Mouse (Mus musculus): ENCODE data around the gene Olfr560. TPM values are rescaled to one million over a fixed set of nuclear protein-coding genes. Genes with fewer than 3 reads are reported as not detected.

The Olfr560 gene
- not detected in 2 replicates for polyA plus RNA-seq (2011; ENCODE audit: insufficient read depth, insufficient read length, low replicate concordance, missing spikeins)

- no peak within 1 kb of the TSS for H3K27ac ChIP-seq (ENCODE audit: control insufficient read depth, insufficient read depth, low read depth, low read length, poor library complexity)
- no peak within 1 kb of the TSS for H3K4me3 ChIP-seq (replicated peaks; ENCODE audit: control insufficient read depth, low read depth, low read length)
- WGBS: 83% methylated on average over 4 of the region's 4 CpGs
- TF ChIP-seq POLR2A (IDR thresholded peaks at IDR 0.05; ENCODE audit: borderline replicate concordance, control insufficient read depth, low read depth, low read length): no peak
- TF ChIP-seq CTCF (IDR thresholded peaks at IDR 0.05; ENCODE audit: control insufficient read depth, insufficient read depth, low read length): no peak
- H3K4me1 ChIP-seq (ENCODE audit: control insufficient read depth, insufficient read depth, low read length): no peaks in the 10 kb centered on the region
These were observed at the start of gene Olfr560, which contains the start of gene Olfr78 for GRCm38 (mm10) chr7:102759266-102759665. Olfr560 (minus strand) TSS chr7:102759366. Olfr78 (minus strand) TSS chr7:102759471.

DNA sequence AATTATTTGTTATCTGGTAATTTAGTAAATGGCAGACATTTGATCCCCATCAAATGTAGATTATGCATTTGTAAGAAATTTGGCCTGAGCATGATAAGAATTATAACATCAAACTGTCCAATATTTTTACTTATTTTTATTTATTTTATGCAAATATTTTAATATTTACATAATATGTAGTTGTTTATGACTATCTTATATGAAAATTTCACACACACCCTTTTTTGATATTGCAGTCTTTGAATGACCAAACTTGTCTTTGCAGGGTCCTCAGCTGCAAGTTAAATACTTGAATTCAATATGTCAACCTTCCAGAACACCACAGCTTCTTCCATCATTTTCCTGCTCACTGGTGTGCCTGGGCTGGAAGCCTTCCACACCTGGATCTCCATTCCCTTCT is 44.0 kb upstream of the Olfr560 start, which contains the start of gene Olfr564:
TSS of gene Olfr564 (plus strand) at position 301 of the 400 bp plus-strand sequence.
- no peak within 1 kb of the TSS for H3K27ac ChIP-seq (ENCODE audit: control insufficient read depth, insufficient read depth, low read depth, low read length, poor library complexity)
- H3K4me3 ChIP-seq (replicated peaks; ENCODE audit: control insufficient read depth, low read depth, low read length): no peak within 1 kb of the TSS
- H3K4me1 ChIP-seq (ENCODE audit: control insufficient read depth, insufficient read depth, low read length): no peaks in the 10 kb centered on the region
- TF ChIP-seq POLR2A (IDR thresholded peaks at IDR 0.05; ENCODE audit: borderline replicate concordance, control insufficient read depth, low read depth, low read length) (no peak), CTCF (IDR thresholded peaks at IDR 0.05; ENCODE audit: control insufficient read depth, insufficient read depth, low read length) (no peak)

DNA sequence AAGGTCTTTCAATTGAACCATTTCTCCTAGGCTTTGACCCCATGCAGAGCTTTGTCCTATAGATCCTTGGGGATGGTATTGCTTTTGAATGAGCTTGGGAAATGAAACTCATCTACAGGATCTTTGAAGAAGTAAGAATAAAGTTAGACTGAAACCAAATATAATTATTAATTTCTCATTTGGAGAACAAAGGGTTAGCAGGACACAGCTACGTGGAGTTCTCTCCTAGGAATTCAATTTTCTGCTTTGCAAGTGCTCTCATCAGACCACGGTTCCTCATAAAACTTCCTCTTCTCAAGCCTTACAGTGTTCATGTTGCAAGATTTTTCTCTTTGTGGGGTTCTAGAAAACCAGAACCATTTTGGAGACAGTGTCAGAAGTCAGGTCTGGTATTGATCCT is 11.8 kb upstream of the Olfr560 start, which contains the start of gene Olfr561:
TSS of gene Olfr561 (plus strand) at position 301 of the 400 bp plus-strand sequence.
- WGBS: 8% methylated on average over 2 of the region's 2 CpGs
- no peaks in the 10 kb centered on the region for H3K4me1 ChIP-seq (ENCODE audit: control insufficient read depth, insufficient read depth, low read length)
- no peak within 1 kb of the TSS for H3K4me3 ChIP-seq (replicated peaks; ENCODE audit: control insufficient read depth, low read depth, low read length)
- no peak within 1 kb of the TSS for H3K27ac ChIP-seq (ENCODE audit: control insufficient read depth, insufficient read depth, low read depth, low read length, poor library complexity)
- no peak for TF ChIP-seq POLR2A (IDR thresholded peaks at IDR 0.05; ENCODE audit: borderline replicate concordance, control insufficient read depth, low read depth, low read length)
- no peak for TF ChIP-seq CTCF (IDR thresholded peaks at IDR 0.05; ENCODE audit: control insufficient read depth, insufficient read depth, low read length)

- TF ChIP-seq POLR2A (IDR thresholded peaks at IDR 0.05; ENCODE audit: borderline replicate concordance, control insufficient read depth, low read depth, low read length) (no peak), CTCF (IDR thresholded peaks at IDR 0.05; ENCODE audit: control insufficient read depth, insufficient read depth, low read length) (no peak)
- Histone ChIP-seq H3K27ac (ENCODE audit: control insufficient read depth, insufficient read depth, low read depth, low read length, poor library complexity) (no peak overlapping the region), H3K4me3 (replicated peaks; ENCODE audit: control insufficient read depth, low read depth, low read length) (no peak overlapping the region), H3K4me1 (ENCODE audit: control insufficient read depth, insufficient read depth, low read length) (no peaks in the 10 kb centered on the region)
- WGBS: 3% methylated on average over 1 of the region's 1 CpGs
These were observed 7.1 kb downstream of the Olfr560 start for GRCm38 (mm10) chr7:102752086-102752485.

DNA sequence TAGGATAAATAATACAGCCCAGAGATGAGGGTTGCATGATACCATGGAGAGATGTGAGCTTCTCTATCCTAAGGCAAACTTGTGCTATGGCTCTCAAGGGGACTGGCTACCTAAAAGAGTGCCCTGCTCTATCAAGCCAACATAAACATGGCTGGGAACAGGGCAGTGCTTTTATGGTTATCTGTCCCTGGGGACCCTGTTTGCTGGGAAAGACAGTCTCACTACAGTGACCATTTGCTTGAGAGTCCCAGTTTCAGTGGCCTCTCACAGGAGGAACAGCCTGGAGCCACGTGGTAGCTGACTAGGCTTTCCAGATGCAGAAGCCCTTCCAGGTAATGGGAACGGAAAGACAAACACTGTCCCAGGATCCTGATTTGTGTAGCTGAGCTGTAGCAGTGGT is 21.5 kb downstream of the Olfr560 start:
- WGBS: 56% methylated on average over 2 of the region's 2 CpGs
- H3K27ac ChIP-seq (ENCODE audit: control insufficient read depth, insufficient read depth, low read depth, low read length, poor library complexity): no peak overlapping the region
- no peak for TF ChIP-seq CTCF (IDR thresholded peaks at IDR 0.05; ENCODE audit: control insufficient read depth, insufficient read depth, low read length)
- TF ChIP-seq POLR2A (IDR thresholded peaks at IDR 0.05; ENCODE audit: borderline replicate concordance, control insufficient read depth, low read depth, low read length): no peak

GRCm38 (mm10) chr7:102733793-102734192 is 25.4 kb downstream of the Olfr560 start:
- no peaks in the 10 kb centered on the region for H3K4me1 ChIP-seq (ENCODE audit: control insufficient read depth, insufficient read depth, low read length)
- no peak overlapping the region for H3K4me3 ChIP-seq (replicated peaks; ENCODE audit: control insufficient read depth, low read depth, low read length)
- WGBS: 52% methylated on average over 1 of the region's 1 CpGs
- no peak overlapping the region for H3K27ac ChIP-seq (ENCODE audit: control insufficient read depth, insufficient read depth, low read depth, low read length, poor library complexity)
- no peak for TF ChIP-seq POLR2A (IDR thresholded peaks at IDR 0.05; ENCODE audit: borderline replicate concordance, control insufficient read depth, low read depth, low read length)
- no peak for TF ChIP-seq CTCF (IDR thresholded peaks at IDR 0.05; ENCODE audit: control insufficient read depth, insufficient read depth, low read length)

More for the DNA sequence above, 21.5 kb downstream of the Olfr560 start:
- no peaks in the 10 kb centered on the region for H3K4me1 ChIP-seq (ENCODE audit: control insufficient read depth, insufficient read depth, low read length)
- H3K4me3 ChIP-seq (replicated peaks; ENCODE audit: control insufficient read depth, low read depth, low read length): no peak overlapping the region

- TF ChIP-seq POLR2A (IDR thresholded peaks at IDR 0.05; ENCODE audit: borderline replicate concordance, control insufficient read depth, low read depth, low read length) (no peak), CTCF (IDR thresholded peaks at IDR 0.05; ENCODE audit: control insufficient read depth, insufficient read depth, low read length) (no peak)
- Histone ChIP-seq H3K4me3 (replicated peaks; ENCODE audit: control insufficient read depth, low read depth, low read length) (no peak within 1 kb of the TSS), H3K4me1 (ENCODE audit: control insufficient read depth, insufficient read depth, low read length) (no peaks in the 10 kb centered on the region), H3K27ac (ENCODE audit: control insufficient read depth, insufficient read depth, low read depth, low read length, poor library complexity) (no peak within 1 kb of the TSS)
These were observed 31.8 kb downstream of the Olfr560 start, which contains the start of gene Olfr559 for GRCm38 (mm10) chr7:102727391-102727790. Olfr559 (minus strand) TSS chr7:102727491.

DNA sequence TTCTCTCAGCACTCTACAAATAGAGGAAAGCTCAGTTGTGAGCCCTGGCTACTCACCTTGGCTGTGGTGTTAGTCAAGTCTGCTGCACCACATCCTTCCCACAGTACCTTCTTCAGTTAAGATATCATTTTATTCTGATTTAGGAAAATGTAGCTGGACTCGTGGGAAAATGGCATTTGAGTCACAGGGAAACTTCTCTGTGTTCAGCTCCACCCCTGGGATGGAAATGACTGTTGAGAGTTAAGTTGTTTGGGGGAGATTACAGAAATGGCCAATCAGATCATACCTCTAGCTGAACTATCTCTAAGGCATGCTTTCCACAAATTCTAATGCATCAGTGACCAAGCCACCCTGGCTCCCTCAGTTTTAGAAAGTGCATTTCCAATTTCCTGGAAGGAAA is 40.2 kb downstream of the Olfr560 start, which contains the start of gene Olfr33:
TSS of gene Olfr33 (minus strand) at position 101 of the 400 bp plus-strand sequence.
- Histone ChIP-seq H3K4me3 (replicated peaks; ENCODE audit: control insufficient read depth, low read depth, low read length) (no peak within 1 kb of the TSS), H3K27ac (ENCODE audit: control insufficient read depth, insufficient read depth, low read depth, low read length, poor library complexity) (no peak within 1 kb of the TSS)
- TF ChIP-seq POLR2A (IDR thresholded peaks at IDR 0.05; ENCODE audit: borderline replicate concordance, control insufficient read depth, low read depth, low read length) (no peak), CTCF (IDR thresholded peaks at IDR 0.05; ENCODE audit: control insufficient read depth, insufficient read depth, low read length) (no peak)

GRCm38 (mm10) chr7:102701915-102702314 is 57.3 kb downstream of the Olfr560 start, which contains the start of gene Olfr558:
Olfr558 (plus strand) TSS chr7:102702215.
- Histone ChIP-seq H3K4me3 (replicated peaks; ENCODE audit: control insufficient read depth, low read depth, low read length) (no peak within 1 kb of the TSS), H3K27ac (ENCODE audit: control insufficient read depth, insufficient read depth, low read depth, low read length, poor library complexity) (no peak within 1 kb of the TSS), H3K4me1 (ENCODE audit: control insufficient read depth, insufficient read depth, low read length) (no peaks in the 10 kb centered on the region)
- TF ChIP-seq POLR2A (IDR thresholded peaks at IDR 0.05; ENCODE audit: borderline replicate concordance, control insufficient read depth, low read depth, low read length) (no peak), CTCF (IDR thresholded peaks at IDR 0.05; ENCODE audit: control insufficient read depth, insufficient read depth, low read length) (no peak)

More for the DNA sequence above, 40.2 kb downstream of the Olfr560 start, which contains the start of gene Olfr33:
- 36% methylated on average over 1 of the region's 1 CpGs for WGBS
- no peaks in the 10 kb centered on the region; the same call in 1 of the 2 replicates for H3K4me1 ChIP-seq (ENCODE audit: control insufficient read depth, insufficient read depth, low read length)

Data from bone marrow, adult 2 months (tissue).